Mouse (Mus musculus): ENCODE measurements at regions not wholly inside any gene's neighbourhood (a gene's known extent, or its start where the extent isn't known, plus 50 kb on each side); places are given as distances from the start of the nearest gene placed in this dataset.

- no peak for DNase-seq
Observed at GRCm38 (mm10) chr12:15932067-15932466, 115.3 kb upstream of the Trib2 start.

DNA sequence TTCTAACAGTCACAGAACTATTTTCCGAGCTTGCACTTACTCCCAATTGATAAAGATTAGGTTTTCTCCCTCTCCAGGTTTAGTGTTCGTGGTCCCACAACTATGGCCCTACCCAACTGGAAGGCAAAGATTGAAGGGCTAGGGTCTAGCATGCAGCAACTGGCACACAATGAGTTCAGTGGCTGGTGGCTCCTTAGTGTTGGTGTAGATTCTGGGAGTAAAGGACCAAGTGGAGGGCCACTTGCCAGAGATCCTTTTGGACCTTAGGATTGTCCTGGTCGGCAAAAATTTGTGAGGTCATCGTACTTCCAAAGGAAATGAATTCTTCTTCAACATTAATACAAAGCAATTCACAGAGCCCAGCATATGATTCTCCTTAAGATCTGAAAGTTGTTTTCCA is 114.8 kb upstream of the Trib2 start:
- no peak for DNase-seq

DNA sequence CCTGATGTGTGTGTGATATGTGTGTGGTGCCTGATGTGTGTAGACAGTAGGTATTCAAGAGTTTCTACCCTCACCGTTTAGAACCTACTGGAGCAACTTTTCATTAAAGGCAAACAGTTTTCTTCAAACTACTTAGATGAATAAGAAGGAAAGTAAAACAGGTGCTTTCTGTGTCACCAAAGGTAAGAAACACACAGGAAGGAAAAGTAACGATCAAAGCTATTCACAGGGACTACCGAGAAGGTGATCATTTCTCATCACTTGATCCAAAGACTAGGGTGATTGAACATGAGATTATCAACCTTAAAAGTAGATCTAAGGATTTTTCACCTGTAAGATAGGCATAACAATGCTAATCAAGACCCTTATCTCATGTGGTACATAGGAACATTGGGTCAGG is 113.4 kb upstream of the Trib2 start:
- no peak for DNase-seq

- DNase-seq: no peak
Observed at GRCm38 (mm10) chr12:15929541-15929940, 112.8 kb upstream of the Trib2 start.

DNA sequence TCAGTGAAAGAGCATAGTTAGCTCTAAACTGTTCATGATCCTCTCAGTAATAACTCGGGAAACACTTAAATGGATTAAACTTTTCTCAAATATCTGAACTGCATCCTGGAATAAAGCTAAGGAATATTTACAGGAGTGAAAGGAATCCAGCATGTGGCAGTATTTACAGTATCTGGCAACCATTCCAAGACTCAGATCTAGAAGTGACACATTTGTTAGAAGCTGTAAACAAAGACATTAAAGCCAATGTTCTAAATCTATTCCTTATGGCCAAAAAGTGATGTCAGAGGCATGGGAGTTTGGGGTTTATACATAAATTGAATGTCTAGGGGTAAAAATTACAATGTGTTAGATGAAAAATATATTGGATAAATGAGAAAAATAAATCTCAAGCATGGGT is 101.6 kb upstream of the Trib2 start:
- no peak for DNase-seq

GRCm38 (mm10) chr12:15912959-15913358 is 96.2 kb upstream of the Trib2 start:
- no peak for DNase-seq

DNA sequence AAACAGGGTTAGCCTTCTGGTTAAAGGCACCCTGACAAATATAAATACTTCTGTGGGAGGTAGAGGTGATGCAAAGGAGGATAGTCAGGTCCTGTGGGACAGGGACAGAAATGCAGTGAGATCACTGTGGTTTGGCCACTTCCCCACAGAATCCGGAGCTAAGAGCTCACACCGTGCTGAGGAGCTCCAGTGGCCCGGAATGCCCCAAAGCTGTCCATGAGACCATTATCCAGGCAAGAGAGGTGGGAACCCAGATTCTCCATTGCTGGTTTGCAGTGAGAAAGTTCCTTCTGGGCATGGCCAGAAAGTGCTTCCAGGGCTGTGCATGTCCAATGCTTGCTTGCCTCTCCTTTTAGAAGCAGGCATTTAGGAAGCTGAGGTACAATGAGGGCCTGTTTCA is 95.8 kb upstream of the Trib2 start:
- DNase-seq: no peak

- no peak for DNase-seq
Observed at GRCm38 (mm10) chr12:15911254-15911991, 94.7 kb upstream of the Trib2 start.

GRCm38 (mm10) chr12:15897539-15897938 is 80.8 kb upstream of the Trib2 start:
- no peak for DNase-seq

DNA sequence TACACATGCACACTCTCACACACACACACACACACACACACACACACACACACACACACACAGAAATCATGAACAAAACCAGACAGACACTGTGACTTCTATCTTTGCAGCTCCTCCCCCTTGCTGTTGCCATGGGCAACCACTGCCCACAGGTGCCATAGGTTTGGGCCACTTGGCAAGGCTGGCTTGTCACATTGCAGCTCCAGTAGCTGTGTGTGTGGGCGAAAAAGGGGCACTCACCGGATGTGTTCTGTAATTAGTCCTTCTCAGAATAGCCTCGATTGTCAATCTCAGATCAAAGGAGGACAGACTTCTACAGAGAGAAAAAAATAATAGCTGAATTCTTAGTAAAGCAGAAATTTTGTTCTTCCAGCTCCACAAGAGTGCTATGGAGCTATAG is 79.8 kb upstream of the Trib2 start:
- no peak for DNase-seq

DNA sequence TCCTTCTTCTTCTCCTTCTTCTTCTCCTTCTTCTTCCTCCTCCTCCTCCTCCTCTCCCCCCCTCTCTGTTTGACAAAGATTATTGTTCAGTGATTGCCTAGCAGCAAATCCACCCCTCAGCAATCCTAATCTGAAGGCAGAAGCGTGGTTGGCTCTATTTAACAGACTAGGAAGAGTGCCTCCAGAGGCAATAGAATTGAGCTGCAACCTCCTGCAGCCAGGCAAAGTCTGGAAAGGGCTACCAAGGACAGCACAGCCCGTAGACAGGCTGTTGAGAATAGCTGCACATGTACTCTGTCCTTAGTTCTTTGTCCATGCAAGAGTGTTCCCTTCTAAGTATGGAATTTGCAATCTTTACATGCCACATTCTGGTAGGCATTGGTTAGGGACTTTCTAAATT is 78.5 kb upstream of the Trib2 start:
- DNase-seq: no peak

- no peak for DNase-seq
Observed at GRCm38 (mm10) chr12:15890591-15890990, 73.9 kb upstream of the Trib2 start.

DNA sequence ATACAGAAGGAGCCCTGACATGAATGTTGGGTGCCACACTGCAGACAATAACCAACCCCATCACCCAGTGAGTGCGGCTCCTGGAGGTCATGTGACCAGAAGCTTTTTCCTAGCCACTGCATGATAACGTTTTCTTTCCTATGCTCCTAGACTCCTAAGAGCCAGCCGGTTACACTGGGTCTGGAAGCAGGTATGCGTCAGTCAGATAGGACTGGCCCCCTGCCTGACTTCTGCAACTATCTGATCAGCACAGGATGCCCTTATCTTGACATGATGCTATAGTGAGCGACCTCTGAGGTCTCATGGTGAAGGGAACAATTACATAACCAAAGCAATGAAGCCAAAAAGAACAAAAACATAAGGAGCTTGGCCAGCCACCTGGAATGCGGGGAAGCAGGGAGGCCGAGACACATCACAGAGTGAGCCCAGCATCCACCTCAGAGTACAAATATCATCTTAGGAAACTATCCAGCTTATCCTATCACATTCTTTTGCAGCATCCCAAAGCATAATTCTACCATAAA is 63.2 kb upstream of the Trib2 start:
- no peak for DNase-seq

Data from cerebellum, adult 11-12 months (tissue).